Mouse (Mus musculus) hindbrain, embryonic 13.5 days (tissue): ENCODE data around the gene Zfp422. TPM values are rescaled to one million over a fixed set of nuclear protein-coding genes. Genes with fewer than 3 reads are reported as not detected.
A peak's percentile ranks its signal among the peaks of the same experiment; 100 is the strongest.

Source experiments
- ATAC-seq: fragments of 200-750 bp; cut with Nextera tagmentation; 2 replicates; pipeline ENCODE4 v1.8.0; 2017; ENCODE audit warnings: moderate TSS enrichment; ENCODE audit not compliant: low FRiP score
- H3K27ac ChIP-seq: fragments of 300-500 bp; sonication (generic); 2 replicates; pipeline ENCODE4 v1.5.1; 2015; ENCODE audit warnings: inconsistent platforms, mild to moderate bottlenecking, moderate library complexity
- H3K27me3 ChIP-seq: fragments of 300-500 bp; sonication (generic); 2 replicates; pipeline ENCODE4 v1.6.1; 2015; ENCODE audit warnings: mild to moderate bottlenecking, inconsistent platforms
- H3K36me3 ChIP-seq: fragments of 300-500 bp; sonication (generic); 2 replicates; pipeline ENCODE4 v1.6.1; 2015; ENCODE audit warnings: mild to moderate bottlenecking, inconsistent platforms
- H3K4me1 ChIP-seq: fragments of 300-500 bp; sonication (generic); replicated peaks from 2 replicates; pipeline ENCODE4 v1.6.1; 2015; ENCODE audit warnings: inconsistent platforms
- H3K4me2 ChIP-seq: fragments of 300-500 bp; sonication (generic); 2 replicates; pipeline ENCODE4 v1.6.1; 2015; ENCODE audit warnings: inconsistent platforms, mild to moderate bottlenecking, moderate library complexity
- H3K4me3 ChIP-seq: fragments of 300-500 bp; sonication (generic); 2 replicates; pipeline ENCODE4 v1.5.1; 2015; ENCODE audit warnings: mild to moderate bottlenecking, inconsistent platforms
- H3K9ac ChIP-seq: fragments of 300-500 bp; sonication (generic); 2 replicates; pipeline ENCODE4 v1.6.1; 2015; ENCODE audit warnings: mild to moderate bottlenecking, inconsistent platforms
- H3K9me3 ChIP-seq: fragments of 300-500 bp; sonication (generic); 2 replicates; pipeline ENCODE4 v1.6.1; 2016; ENCODE audit warnings: inconsistent platforms
- WGBS: fragments of 180-500 bp; shearing (Covaris S2); methylation state at CpG from one replicate; pipeline ENCODE4 v1.1.7; 2015; 5-methylcytosine and 5-hydroxymethylcytosine counted together
- polyA plus RNA-seq: library from polyadenylated mRNA; unstranded; fragments of >200 nt; fragmentation: Nextera tagmentation; extraction: Ambion mirVana; gene quantifications from 2 replicates; pipeline ENCODE4 v1.2.1, GENCODE M21; 2015

Gene Zfp422
- polyA plus RNA-seq = 181 and 187 TPM in 2 replicates

DNA sequence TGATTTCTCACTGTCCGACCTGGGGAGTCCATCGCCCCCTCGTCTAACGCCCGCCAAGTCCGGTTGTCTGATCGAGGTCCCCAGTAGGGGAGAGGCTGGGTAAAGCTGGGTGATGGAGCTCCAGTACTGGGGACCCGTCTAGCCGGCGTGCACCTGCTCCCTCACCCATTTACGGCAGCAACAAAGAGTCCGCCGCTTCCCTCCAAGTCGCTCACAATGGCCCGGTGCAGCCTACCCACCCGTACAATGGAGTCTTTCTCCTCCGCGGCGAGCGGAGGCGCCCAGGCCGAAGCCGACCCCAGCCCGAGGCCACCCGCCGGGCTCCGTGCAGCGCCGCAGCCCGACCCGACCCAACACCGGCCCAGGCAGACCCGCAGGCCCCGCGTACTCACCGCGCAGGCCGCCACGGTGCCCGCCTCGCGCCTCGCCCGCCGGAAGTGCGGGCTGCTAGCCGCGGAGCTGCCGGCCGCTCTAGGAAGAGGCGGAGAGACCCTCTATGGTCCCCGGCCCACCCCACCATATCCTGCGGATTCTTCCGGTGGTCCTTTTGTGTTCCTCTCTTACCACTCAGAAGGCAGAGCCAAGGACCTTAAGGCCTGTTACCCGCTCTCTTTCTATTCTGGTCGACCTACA lies at the start of gene Zfp422:
TSS of gene Zfp422 (minus strand) at position 461 of the 633 bp plus-strand sequence.
- H3K4me1 ChIP-seq = peaks cover 32% of the 10 kb centered on the region
- under 1% methylated on average over 47 of the region's 56 CpGs for WGBS
- peak; percentile 97 for ATAC-seq

DNA sequence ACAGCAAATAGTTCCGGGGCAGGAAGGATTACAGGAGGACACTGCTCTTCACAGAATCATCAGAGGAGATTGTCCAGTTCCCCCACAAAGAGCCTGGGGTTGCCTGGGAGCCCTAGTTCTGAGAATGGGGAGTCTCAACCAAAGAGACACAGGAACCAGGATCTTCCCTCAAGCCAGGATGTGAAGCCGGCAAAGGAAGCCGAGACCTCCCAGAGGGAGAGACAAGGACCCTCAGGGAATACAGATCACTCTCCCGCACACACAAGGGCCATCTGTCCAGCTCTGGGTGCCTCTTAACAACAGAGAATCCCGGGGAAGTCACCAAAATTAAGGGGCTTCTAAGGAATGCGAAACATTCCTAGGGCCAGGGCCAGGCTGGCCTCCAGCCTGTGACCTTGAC lies 48.5 kb upstream of the Zfp422 start:
- no peak for ATAC-seq
- Histone ChIP-seq H3K36me3 (no peaks in the 10 kb centered on the region), H3K4me1 (peaks cover 20% of the 10 kb centered on the region), H3K9ac (no peak overlapping the region), H3K4me2 (no peak overlapping the region), H3K27ac (no peak overlapping the region), H3K4me3 (no peak overlapping the region), H3K27me3 (no peaks in the 10 kb centered on the region), H3K9me3 (no peaks in the 10 kb centered on the region)
- WGBS = 59% methylated on average over 6 of the region's 6 CpGs

More for the DNA sequence above, at the start of gene Zfp422:
- peak within 1 kb of the TSS; percentile 99 for H3K9ac ChIP-seq
- H3K36me3 ChIP-seq = peaks cover 20% of the 10 kb centered on the region
- H3K4me2 ChIP-seq = peak within 1 kb of the TSS; percentile 73
- H3K9me3 ChIP-seq = no peaks in the 10 kb centered on the region
- peak within 1 kb of the TSS; percentile 84 for H3K4me3 ChIP-seq
- H3K27me3 ChIP-seq = no peaks in the 10 kb centered on the region
- H3K27ac ChIP-seq = peak within 1 kb of the TSS; percentile 97

GRCm38 (mm10) chr6:116676355-116676913 lies 47.6 kb upstream of the Zfp422 start:
- H3K4me1 ChIP-seq = peaks cover 28% of the 10 kb centered on the region
- H3K27me3 ChIP-seq = no peaks in the 10 kb centered on the region
- H3K27ac ChIP-seq = no peak overlapping the region
- no peaks in the 10 kb centered on the region for H3K9me3 ChIP-seq
- H3K9ac ChIP-seq = no peak overlapping the region
- H3K4me3 ChIP-seq = no peak overlapping the region
- ATAC-seq = no peak
- WGBS = 78% methylated on average over 10 of the region's 10 CpGs
- H3K4me2 ChIP-seq = no peak overlapping the region
- no peaks in the 10 kb centered on the region for H3K36me3 ChIP-seq

DNA sequence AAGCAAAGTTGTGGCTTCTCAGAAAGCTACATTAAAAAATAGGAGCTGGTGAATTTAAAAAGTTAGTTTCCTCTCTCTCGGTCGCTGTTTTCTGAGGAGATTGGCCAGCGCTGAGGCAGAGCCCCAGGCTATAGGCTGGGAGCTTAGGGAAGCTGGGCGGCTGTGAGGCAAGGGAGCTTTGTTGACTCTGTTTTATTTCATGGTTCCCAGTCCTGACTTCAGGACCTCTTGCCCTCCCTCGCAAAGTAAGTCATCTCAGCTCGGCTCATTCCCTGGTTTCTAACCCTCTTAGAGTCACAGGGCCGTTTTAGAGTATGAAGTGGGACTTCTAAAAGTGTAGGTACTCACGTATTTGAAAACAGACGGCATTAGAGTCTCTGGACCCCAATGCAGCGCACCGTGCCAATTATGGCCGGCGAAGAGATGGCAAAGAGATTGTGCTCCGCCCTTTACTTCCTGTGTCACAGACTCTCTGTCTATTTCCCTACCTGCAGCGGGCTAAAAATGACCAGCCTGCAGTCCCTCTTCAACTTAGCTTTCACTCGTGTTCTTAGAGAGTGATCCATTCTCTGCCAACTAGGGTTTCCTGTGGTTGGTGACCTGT lies 45.6 kb upstream of the Zfp422 start:
- H3K4me3 ChIP-seq = peak overlapping the region; percentile 63
- H3K4me2 ChIP-seq = peak overlapping the region; percentile 87
- H3K9ac ChIP-seq = peak overlapping the region; percentile 72
- H3K27ac ChIP-seq = peak overlapping the region; percentile 65
- peaks cover 49% of the 10 kb centered on the region for H3K4me1 ChIP-seq
- H3K27me3 ChIP-seq = no peaks in the 10 kb centered on the region
- no peak for ATAC-seq
- 26% methylated on average over 16 of the region's 16 CpGs for WGBS
- H3K36me3 ChIP-seq = no peaks in the 10 kb centered on the region
- no peaks in the 10 kb centered on the region for H3K9me3 ChIP-seq

DNA sequence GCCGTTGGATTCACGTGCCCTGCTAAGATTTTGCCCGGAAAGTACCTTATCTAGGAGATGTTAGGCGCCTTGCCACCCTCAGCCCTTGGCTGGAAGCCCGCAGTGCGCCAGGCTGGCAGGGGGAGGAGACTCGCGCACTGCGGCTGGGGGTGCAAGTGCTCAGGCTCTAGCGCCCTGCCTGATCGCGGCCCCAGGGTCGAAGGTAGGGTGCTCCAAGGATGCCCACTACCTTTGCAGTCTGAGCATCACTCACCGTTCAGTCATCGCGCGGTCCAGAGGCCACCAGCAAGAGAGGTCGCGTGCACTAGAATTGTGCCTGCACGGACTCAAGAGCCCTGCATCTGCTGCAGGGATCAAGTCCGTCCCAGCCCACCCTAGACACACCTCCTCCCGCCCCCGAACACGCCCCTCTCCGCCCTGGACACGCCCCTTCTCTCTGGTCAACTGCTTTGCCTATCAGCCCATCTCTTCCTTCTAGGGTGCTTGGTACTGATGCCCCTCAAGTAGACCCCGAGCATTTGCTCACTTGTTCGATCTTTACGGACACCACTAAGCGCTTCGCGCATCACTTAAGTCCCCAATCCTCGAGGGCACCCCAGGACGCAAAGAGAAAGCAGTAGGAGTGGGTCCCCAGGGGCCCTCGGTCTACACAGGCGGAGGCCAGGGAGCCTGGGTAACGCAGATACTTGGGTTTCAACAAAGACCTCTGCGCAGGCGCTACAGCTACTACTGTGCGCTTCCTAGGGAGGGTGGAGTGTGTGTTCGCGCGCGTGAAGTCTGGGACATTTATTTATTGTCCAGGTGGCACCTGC lies 44.9 kb upstream of the Zfp422 start, which contains the start of gene Rassf4:
TSS of gene Rassf4 (minus strand) at position 482 of the 812 bp plus-strand sequence.
- Histone ChIP-seq H3K9me3 (no peaks in the 10 kb centered on the region), H3K4me1 (peaks cover 54% of the 10 kb centered on the region)
- under 1% methylated on average over 44 of the region's 44 CpGs for WGBS

GRCm38 (mm10) chr6:116672349-116672748 lies 43.5 kb upstream of the Zfp422 start:
- no peak for ATAC-seq
- H3K9me3 ChIP-seq = no peaks in the 10 kb centered on the region
- peak overlapping the region; percentile 52 for H3K27ac ChIP-seq
- H3K27me3 ChIP-seq = no peaks in the 10 kb centered on the region
- H3K36me3 ChIP-seq = no peaks in the 10 kb centered on the region
- WGBS = 49% methylated on average over 5 of the region's 5 CpGs
- peak overlapping the region; percentile 39 for H3K9ac ChIP-seq
- H3K4me3 ChIP-seq = peak overlapping the region; percentile 63
- peak overlapping the region; percentile 87 for H3K4me2 ChIP-seq
- H3K4me1 ChIP-seq = peaks cover 57% of the 10 kb centered on the region

More for the DNA sequence above, 44.9 kb upstream of the Zfp422 start, which contains the start of gene Rassf4:
- ATAC-seq = peak; percentile 90
- H3K36me3 ChIP-seq = no peaks in the 10 kb centered on the region
- H3K9ac ChIP-seq = peak within 1 kb of the TSS; percentile 72
- H3K4me2 ChIP-seq = peak within 1 kb of the TSS; percentile 87
- H3K27me3 ChIP-seq = no peaks in the 10 kb centered on the region
- peak within 1 kb of the TSS; percentile 65 for H3K27ac ChIP-seq
- H3K4me3 ChIP-seq = peak within 1 kb of the TSS; percentile 63

- H3K9ac ChIP-seq = no peak overlapping the region
- peak overlapping the region; percentile 83; the same call in 1 of the 2 replicates for H3K27ac ChIP-seq
- no peak overlapping the region; the same call in 1 of the 2 replicates for H3K4me3 ChIP-seq
- WGBS = 64% methylated on average over 4 of the region's 4 CpGs
- no peaks in the 10 kb centered on the region for H3K27me3 ChIP-seq
- no peak for ATAC-seq
- H3K9me3 ChIP-seq = no peaks in the 10 kb centered on the region
- no peaks in the 10 kb centered on the region for H3K36me3 ChIP-seq
- H3K4me2 ChIP-seq = peak overlapping the region; percentile 87
- H3K4me1 ChIP-seq = peaks cover 61% of the 10 kb centered on the region
Observed at GRCm38 (mm10) chr6:116671768-116672167, 43.0 kb upstream of the Zfp422 start.

- 12% methylated on average over 5 of the region's 5 CpGs for WGBS
Observed at GRCm38 (mm10) chr6:116671031-116671430, 42.2 kb upstream of the Zfp422 start.

DNA sequence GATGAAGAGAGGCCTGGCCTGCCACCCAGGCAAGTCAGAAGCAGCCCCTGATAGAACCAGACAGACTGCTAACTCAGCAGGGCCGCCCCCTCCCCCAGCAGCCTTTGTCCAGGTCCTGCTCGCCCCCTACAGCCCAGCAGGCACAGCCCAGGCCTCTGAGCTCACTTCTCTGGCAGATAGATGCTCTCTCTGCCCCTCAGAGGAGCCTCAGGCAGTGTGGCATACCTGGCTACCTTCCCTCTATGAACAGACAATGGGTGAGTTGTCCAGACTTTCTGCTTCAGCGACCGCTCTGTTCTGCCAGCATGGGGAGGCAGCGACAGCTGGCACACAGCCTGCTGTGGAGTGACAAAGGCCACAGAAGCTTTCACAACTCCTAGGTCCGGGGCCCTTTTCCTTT lies 41.3 kb upstream of the Zfp422 start:
- 11% methylated on average over 6 of the region's 6 CpGs for WGBS
- H3K9me3 ChIP-seq = no peaks in the 10 kb centered on the region
- ATAC-seq = no peak
- H3K27me3 ChIP-seq = no peaks in the 10 kb centered on the region
- peaks cover 69% of the 10 kb centered on the region for H3K4me1 ChIP-seq
- peak overlapping the region; percentile 55 for H3K9ac ChIP-seq
- peak overlapping the region; percentile 83 for H3K27ac ChIP-seq
- H3K36me3 ChIP-seq = no peaks in the 10 kb centered on the region
- H3K4me3 ChIP-seq = no peak overlapping the region
- H3K4me2 ChIP-seq = peak overlapping the region; percentile 87

More at GRCm38 (mm10) chr6:116671031-116671430, 42.2 kb upstream of the Zfp422 start:
- Histone ChIP-seq H3K4me1 (peaks cover 69% of the 10 kb centered on the region), H3K4me3 (peak overlapping the region; percentile 7; the same call in 1 of the 2 replicates), H3K4me2 (peak overlapping the region; percentile 87), H3K27me3 (no peaks in the 10 kb centered on the region), H3K36me3 (no peaks in the 10 kb centered on the region), H3K9me3 (no peaks in the 10 kb centered on the region), H3K27ac (peak overlapping the region; percentile 83), H3K9ac (peak overlapping the region; percentile 55)
- ATAC-seq = peak; percentile 10; the same call in 1 of the 2 replicates

DNA sequence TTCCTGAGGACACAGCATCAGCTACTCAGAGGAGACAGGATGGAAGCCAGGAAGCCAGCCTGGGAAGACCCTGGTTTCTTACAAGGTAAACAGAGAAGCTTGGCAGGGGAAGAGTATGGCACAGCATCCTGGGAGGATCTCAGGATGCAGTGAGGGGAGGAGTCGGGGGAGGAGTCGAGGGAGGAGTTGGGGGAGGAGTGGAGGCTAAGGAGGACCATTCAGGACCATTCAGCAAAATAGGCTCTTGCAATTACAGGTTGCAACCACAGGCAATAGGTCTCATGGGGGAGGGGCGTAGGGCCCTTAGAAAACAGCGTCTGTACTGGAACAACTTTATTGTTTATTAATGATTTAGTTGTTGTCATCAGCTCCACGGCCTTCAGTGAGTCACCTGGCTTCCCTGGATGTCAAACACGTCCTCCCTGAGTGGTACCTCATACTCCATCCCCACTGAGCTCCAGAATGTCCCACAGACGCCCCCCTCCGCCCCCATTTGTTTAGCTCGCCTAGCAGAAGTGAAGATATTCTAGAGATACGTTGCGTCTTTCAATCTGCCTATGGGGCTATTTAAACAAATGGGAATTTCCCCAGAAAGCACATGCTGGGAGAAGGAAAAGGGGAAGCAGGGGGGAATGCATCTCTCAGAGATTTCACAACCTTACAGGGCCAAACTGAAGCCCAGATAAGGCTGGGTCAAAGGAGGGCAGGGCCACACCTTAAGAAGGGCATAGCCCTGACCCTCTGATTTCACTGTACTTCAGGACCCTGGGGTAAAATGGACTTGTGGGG lies 40.1 kb upstream of the Zfp422 start:
- 39% methylated on average over 11 of the region's 11 CpGs for WGBS
- H3K4me1 ChIP-seq = peaks cover 67% of the 10 kb centered on the region

GRCm38 (mm10) chr6:116667382-116667781 lies 38.6 kb upstream of the Zfp422 start:
- H3K9ac ChIP-seq = no peak overlapping the region
- no peak for ATAC-seq
- H3K4me2 ChIP-seq = no peak overlapping the region
- H3K27me3 ChIP-seq = no peaks in the 10 kb centered on the region
- H3K27ac ChIP-seq = peak overlapping the region; percentile 69
- WGBS = 60% methylated on average over 3 of the region's 3 CpGs
- no peaks in the 10 kb centered on the region for H3K36me3 ChIP-seq
- H3K4me1 ChIP-seq = peaks cover 55% of the 10 kb centered on the region
- H3K4me3 ChIP-seq = no peak overlapping the region
- no peaks in the 10 kb centered on the region for H3K9me3 ChIP-seq

More for the DNA sequence above, 40.1 kb upstream of the Zfp422 start:
- no peak overlapping the region for H3K9ac ChIP-seq
- H3K27me3 ChIP-seq = no peaks in the 10 kb centered on the region
- no peaks in the 10 kb centered on the region for H3K9me3 ChIP-seq
- no peak overlapping the region for H3K4me3 ChIP-seq
- H3K27ac ChIP-seq = peak overlapping the region; percentile 83
- no peak for ATAC-seq
- H3K36me3 ChIP-seq = no peaks in the 10 kb centered on the region
- no peak overlapping the region for H3K4me2 ChIP-seq
